Mouse (Mus musculus) ZHBTc4 (cell line): ENCODE measurements around the gene Col6a2.

Experiments used
- DNase-seq: peaks from one replicate; pipeline ENCODE4 v3.0.0-alpha.2; 2011; ENCODE audit warnings: low read depth, low spot score

Col6a2 gene

DNA sequence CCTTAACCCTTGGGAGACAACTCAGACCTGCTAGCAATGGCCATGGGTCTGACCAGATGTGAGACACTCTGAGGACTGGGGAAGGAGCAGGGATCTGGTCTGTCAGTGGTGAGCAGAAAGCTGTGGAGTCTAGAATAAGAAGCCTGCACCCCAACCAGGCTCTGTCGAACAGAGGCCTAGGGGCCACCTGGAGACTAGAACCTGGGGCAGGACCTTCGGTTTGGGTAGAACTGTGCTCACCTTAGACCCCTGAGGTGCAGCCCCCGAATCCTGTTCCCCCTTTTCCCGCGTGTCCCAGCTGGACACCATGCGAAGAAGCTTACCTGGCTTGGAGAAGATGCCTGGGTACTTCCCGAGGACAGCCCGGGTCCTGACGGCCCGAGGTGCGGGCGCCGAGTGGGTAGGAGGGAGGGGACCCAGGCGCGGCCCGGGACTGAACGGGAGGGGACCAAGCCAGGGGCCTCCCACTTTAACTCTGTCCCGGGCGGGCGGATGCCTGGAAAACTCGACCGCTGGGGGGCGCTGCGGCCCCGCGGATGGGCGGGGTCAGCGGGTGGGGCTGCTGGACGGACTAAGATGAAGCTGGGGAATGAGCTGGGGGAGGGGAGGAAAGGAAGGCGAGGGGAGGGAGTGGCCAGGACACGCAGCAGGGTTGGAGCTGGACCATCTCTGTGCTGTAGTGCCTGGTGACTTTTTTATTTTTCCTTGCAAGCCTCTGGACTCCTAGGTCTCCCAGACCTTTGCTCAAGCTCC lies at the start of gene Col6a2:
Gene Col6a2 (minus strand): TSS at position 703 of the 753 bp plus-strand sequence.
- DNase-seq = peak; percentile 85

DNA sequence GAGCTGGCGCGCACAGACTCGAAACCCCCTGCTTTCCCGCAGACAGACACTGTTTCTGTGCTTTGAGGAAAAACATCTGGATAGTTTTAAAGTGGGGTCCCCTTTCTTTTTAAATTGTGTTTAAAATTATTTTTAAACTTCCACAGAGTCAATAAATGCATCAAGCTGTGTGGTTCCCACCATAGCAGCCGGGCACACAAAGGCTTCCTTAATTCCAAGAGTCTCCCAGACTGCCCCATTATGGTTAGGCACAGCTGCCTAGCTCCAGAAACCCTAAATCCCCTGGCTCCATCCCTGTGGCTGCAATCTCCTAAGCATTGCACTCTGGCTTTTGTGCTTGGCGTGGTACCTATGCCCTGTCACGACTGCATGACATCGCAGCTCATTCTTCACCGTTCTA lies 48.5 kb upstream of the Col6a2 start:
- no peak for DNase-seq

- no peak for DNase-seq
Measured at GRCm38 (mm10) chr10:76668947-76669284, 45.5 kb upstream of the Col6a2 start.

- DNase-seq = no peak
Measured at GRCm38 (mm10) chr10:76668261-76668946, 45.0 kb upstream of the Col6a2 start.

DNA sequence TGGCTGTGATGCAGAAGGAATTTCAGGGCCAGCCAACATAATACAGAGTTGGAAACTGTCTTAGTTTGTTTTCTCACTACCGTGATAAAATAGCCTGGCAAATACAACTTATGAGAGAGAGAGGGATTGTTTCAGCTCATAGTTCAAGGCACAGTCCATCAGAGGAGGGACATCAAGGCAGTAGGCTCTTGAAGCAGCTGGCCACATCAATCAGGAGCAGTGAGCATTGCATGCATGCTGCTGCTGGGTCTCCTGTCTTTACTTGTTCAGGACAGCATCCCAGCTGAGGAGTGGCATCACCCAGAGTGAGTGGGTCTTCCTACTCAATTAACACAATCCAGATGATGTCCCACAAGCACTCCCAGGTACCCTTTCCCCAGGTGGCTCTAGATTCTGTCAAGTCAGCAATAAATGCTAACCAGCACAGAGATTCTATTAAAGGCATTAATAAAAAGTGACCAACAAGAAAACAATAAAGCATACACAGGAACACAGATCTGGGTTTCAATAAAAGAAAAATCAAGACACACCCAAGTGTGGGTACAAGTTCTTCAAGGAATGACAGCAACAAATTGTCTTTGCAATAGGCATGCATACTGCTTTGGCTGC lies 43.9 kb upstream of the Col6a2 start:
- DNase-seq = no peak

DNA sequence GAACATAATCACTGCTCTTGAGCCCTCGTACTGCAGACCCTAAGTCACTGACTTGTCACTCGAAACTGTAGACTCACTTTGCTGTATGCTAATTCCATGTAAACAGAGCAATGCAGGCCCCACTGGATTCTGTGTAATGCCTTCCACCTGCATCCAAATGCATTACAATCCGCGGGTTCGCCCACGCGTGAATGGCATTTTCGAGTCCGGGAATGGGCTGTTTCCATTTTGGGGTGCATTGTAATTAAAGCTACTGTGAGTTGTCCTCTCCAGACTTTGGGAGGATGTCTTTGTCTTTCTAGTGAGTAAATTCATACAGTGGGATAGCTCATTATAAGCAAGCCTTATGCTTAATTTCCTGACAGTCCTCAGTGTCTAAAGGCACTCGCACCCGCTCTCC lies 42.1 kb upstream of the Col6a2 start:
- no peak for DNase-seq

DNA sequence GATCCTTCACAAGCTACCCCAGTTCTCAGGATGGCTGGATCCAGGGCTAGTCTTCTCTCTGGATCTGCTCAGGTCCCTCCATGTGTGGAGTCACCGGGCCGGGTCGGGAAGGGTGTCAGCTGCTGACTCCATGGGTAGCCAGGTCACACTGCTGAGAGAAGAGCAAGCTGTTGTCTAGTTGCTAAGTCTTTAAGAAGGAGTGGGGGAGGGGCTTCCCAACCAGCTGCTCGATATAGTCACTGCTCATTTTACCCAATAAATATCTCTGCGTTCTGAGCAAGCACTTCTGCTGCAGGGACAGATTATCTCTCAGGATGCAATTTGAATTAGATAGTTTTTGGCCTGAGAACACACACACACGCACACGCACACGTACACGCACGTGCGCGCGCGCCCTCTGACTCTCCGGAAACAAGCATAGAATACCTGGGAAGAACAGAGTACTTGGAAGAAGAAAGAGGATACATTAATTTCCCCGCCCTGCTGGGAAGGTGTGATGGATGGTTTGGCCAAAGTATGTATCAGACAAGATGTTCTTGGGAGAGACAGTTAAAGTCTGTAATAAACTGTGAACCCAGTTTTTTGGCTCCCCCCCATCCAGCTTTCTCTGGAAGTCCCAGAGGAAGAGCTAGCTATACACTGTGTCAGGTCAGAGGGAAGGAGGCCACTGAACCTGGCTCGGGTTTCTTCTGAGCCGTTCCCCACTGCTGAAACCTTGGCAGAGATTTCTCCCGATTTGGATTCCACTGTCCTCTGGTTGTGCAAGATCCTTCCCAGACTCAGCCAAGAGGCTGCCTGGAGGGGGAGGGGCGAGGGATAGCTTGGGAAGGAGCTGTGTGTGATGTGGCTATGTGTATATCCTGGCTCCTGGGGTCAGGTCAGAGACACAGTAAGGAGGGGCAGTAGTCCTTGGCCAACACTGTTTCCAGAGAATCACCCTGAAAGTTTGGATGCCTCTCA lies 41.0 kb upstream of the Col6a2 start:
- DNase-seq = peak; percentile 8

- no peak for DNase-seq
Measured at GRCm38 (mm10) chr10:76653345-76654336, 30.2 kb upstream of the Col6a2 start.

GRCm38 (mm10) chr10:76650662-76651342 lies 27.4 kb upstream of the Col6a2 start:
- no peak for DNase-seq

DNA sequence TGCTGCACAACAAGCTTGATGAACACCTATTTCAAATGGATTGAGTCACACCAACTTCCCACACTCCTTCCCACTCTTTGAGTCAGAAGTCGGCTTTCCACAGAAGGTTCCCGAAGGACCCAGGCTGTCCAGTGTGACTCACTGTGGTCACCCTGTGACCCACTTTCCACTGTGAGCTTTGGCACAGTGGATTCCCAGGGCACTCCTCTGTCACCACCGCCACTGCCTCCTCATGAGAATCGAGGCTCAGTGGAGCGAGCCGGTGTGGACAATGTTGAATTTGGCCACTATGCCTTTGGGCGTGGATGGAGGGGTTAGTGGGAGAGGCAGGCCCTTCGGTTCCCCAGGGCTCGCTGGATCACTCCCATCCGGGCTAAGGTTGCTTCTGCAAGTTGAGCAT lies 25.3 kb upstream of the Col6a2 start:
- no peak for DNase-seq

DNA sequence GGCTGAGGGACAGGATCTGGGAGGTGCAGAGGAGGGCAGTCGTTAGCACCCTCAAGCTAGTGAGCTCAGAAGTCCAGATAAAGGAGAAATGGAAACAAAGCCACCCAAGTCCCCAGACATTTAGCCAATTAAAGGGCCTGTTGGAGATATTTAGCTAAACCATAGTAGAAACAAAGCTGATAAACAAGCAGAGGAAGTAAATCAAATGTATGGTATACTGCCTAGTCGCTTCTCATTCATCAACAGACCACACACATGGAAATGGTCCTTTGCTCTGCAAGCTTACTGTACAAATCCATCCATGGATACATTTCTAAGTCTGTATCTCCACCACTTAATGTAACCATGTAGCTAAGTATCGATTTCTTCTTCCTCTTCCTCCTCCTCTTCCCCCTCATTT lies 24.0 kb upstream of the Col6a2 start:
- no peak for DNase-seq

DNA sequence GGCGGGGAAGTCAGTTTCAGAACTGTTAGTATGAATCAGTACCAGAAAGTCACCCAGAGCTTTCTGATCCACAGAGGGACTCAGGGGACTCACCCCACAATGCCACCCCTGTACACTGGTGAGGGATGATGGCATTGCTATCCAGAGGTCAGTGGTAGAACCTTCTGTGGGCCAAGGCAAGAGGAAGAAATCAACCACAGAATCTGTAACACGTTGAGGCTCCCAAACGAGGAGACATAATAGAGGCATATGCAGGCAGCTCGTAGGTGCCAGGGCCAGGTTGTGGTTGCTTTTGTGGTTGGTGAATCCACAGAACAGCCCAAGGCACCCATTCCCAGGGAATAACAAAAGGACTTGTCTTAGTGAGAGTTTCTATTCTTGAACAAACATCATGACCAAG lies 22.3 kb upstream of the Col6a2 start:
- no peak for DNase-seq

GRCm38 (mm10) chr10:76645066-76645465 lies 21.6 kb upstream of the Col6a2 start:
- DNase-seq = no peak

GRCm38 (mm10) chr10:76643999-76644398 lies 20.6 kb upstream of the Col6a2 start:
- no peak for DNase-seq

DNA sequence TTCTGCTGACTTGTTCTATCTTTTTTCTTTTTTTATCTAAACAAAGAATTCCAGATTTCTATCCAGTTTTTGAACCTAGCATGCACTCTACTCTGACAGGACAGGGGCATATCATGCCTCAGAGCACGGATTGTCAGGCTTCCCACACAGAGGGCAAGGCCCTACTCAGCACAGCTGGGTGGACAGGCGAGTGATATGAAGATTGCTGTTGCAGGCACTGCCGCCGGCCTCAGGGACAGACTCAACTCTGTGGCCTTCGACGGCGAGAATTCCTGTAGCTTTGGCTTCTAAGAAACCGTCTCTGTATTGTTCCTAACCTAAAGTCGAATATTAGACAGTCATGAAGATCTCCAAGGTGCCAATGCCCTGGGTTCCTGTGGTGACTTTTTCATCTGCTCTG lies 20.0 kb upstream of the Col6a2 start:
- no peak for DNase-seq

DNA sequence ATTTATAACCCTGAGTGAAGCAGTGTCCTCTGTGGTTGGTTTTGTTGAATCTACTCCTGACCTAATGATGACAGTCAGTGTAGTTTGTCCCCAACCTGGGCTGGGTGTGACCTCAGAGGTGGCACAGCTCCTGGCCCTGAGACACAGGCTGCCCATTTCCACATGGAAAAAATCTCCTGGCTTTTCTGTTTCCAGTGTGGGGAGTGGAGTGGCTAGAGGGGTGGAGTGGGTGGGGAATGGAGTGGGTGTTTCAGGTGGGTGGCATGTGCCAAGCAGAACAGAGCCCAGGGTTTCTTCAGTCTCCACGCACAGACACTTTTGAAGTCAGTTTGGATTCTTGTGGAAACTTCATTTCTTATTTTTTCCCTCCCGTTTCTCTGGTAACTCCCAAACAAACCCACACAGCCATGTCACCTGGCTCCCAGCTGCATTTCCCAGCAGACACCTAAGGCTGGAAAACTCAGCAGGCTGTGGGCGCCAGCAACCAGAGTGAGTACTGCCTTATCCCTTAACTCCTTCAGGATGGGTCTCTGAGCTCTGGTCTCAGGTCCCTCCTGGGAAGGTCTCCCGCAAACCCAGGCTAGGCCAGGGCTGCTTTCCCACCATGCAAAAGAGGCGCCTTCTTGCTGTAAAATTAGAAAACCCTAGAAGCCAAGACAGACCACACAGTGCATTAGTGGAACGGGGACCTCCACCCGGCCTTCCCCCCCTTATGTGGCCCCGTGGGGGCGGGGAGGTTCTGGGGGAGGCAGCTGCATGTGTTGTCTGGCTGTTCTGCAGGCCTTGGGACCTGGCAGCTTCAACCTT lies 19.4 kb upstream of the Col6a2 start:
- no peak for DNase-seq

DNA sequence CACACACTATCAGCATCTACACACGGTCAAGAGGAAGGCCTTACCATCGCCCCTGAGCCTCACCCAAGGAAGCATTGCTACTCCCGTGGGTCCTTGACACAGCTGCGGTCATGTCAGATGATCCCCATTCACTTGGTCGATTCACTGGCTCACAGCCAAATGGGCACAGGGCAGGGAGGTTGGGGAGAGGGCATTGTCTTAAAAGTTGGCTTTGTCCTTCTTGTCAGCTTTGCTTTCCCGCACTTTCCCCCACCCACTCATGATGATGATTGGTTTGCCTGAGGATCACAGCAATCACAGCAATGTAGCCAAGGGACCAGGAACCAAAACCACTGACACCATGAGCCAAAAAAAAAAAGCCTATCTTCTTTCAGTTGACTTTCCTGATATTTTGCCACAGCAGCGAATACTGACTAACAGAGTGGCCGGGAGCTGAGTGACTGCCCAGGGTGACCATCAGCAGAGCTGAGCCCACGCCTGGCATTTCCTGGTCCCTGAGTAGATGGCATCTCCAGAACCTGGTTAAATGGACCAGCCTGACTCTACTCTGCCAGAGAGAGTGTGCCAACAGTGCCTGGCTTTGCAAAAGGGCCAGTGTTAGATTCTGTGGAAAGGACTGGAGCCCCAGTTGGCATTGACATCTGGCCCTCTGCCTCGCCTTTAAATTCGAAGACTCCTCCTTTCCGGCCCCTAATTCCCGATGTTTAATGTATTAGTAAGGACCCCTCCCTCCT lies 18.6 kb upstream of the Col6a2 start:
- DNase-seq = no peak

DNA sequence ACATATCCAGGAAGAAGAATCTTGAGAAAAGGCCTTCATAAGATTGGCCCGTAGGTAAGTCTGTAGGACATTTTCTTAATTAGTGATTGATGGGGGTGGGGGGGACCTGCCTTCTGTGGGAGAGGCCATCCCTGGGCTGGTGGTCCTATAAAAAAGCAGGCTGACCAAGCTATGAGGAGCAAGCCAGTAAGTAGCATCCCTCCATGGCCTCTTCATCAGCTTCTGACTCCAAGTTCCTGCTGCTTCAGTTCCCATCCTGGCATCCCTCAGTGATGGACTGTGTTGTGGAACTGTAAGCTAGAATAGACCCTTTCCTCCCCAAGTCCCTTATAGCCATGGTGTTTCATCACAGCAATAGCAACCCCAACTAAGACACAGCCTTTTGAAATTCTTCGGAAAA lies 16.5 kb upstream of the Col6a2 start:
- DNase-seq = no peak

- no peak for DNase-seq
Measured at GRCm38 (mm10) chr10:76636601-76637000, 13.2 kb upstream of the Col6a2 start.
